Mouse (Mus musculus) pancreas, adult 10 weeks (tissue): ENCODE measurements around the gene Il23a. TPM values are rescaled to one million over a fixed set of nuclear protein-coding genes. Genes with fewer than 3 reads are reported as not detected.

ENCODE experiments used
- polyA plus RNA-seq: library from polyadenylated mRNA; stranded (reverse); fragments of 350-450 nt; fragmentation: Illumina TruSeq; extraction: RNeasy Lipid Tissue Mini Kit (QIAGEN cat#74804); gene quantifications from one replicate; pipeline ENCODE4 v1.2.3, GENCODE M21; 2015; ENCODE audit warnings: low read depth, low replicate concordance; ENCODE audit not compliant: insufficient read depth

The Il23a gene
- polyA plus RNA-seq, result not detected

DNA sequence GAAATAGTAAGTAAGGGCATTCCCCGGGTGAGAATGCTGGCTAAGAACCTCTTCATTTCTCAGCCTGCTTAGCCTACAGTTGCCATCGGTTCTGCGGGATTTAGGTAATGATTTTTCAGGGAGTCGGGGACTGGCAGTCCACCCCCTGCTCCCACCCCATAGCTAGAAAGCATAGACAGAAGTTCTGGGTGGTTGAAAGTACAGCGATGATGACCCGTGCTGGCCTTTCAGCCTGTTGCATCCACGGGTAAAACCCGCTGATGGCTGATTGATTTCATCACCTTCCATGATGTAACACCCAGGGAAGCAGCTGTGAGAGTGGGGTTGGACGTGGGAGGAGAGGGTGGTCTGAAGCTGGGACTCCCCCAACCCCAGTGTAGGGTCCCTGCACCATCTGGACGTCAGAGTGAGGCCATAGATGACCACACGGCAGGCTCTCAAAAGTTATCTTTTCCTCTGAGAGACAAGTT is at the start of gene Il23a:
Gene Il23a (minus strand): TSS at position 51 of the 470 bp plus-strand sequence.

DNA sequence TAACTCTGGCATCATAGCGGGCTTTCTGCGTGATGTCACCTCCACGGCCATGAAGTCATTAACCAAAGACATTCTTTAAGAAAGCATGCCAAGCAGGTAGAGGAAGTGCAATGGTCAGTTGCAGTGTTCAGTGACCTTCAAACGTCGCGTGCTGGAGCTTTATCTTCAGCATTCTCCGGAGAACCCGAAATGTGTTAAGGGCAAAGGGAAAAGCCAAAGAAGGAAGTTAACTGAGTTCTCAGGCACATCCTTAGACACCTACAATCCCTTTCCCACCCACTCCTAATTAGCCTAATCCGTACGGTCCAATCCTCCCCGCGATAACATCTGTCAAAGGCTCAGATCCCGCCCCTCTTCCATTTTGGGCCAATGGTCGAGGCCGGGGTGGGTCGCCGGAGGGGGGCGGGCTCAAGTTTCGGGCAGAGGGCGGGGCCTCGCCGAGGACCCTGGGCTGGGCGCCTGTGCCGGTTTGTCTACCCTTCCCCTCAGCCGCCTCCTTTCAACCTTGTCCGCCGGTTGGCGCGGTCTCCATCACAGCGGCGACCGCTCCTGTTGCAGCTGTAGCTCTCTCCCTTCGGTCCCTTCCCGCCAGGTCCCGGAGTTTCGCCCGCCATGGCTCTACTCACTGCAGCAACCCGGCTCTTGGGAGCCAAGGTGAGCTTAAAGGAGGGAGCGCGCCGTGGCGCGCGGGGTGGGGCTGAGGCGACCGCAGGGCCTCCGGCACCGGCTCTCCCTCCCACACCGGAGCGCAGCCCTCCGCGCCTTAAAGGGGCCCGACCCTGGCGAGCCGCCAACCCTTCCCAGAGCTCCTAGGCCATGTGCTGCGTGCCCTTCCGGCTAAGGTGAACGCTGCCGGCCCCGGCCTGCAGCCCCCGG is 39.0 kb upstream of the Il23a start, which contains the start of gene Cs:
Gene Cs (plus strand): TSS at position 429 of the 876 bp plus-strand sequence.

DNA sequence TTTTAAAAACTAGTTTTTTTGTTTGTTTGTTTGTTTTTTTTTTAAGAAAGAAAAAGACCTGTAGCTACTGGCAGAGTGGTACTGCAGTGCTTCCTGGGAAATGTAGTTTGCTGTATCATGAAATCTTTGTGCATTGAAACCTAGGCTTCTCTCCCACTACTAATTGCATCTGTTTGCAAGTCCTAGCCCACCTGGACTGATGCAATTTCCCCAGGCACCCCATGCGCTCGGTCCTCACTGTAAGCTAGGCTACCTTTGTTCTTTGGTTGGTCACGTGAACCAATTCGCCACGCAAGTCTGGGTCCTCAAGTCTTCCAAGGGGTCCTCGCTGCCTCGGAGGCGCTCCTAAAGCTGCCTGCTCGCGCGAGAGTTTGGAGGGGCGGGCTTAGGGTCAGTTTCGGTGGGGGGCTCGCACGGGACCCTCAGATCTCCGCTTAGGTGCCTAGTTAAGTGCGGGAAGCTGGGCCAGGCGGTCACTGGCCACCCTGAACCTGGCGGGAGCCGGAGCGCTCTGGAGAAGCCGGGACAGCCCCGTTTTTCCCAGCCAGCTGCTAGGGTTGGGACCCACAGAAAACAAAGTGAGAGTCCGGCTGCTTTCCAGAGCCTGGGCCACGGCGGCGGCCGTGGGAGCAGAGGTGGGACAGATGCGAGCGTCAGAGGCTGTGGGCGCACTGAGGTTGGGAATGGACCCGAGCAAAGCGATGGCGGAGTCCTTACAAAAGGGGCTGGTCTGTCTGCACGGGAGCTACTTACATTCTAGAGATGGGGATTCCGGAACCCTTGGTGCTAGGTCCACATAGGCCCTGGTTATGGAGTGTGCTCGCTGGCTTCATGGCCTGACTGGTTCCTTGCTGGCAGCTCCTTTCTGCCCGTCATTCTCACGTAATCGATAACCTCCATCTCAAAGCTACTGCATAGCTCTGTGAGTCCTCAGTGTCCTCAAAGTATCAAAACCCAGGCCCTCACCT is 23.9 kb upstream of the Il23a start, which contains the start of gene Cnpy2:
Gene Cnpy2 (plus strand): TSS at position 319 of the 968 bp plus-strand sequence.

DNA sequence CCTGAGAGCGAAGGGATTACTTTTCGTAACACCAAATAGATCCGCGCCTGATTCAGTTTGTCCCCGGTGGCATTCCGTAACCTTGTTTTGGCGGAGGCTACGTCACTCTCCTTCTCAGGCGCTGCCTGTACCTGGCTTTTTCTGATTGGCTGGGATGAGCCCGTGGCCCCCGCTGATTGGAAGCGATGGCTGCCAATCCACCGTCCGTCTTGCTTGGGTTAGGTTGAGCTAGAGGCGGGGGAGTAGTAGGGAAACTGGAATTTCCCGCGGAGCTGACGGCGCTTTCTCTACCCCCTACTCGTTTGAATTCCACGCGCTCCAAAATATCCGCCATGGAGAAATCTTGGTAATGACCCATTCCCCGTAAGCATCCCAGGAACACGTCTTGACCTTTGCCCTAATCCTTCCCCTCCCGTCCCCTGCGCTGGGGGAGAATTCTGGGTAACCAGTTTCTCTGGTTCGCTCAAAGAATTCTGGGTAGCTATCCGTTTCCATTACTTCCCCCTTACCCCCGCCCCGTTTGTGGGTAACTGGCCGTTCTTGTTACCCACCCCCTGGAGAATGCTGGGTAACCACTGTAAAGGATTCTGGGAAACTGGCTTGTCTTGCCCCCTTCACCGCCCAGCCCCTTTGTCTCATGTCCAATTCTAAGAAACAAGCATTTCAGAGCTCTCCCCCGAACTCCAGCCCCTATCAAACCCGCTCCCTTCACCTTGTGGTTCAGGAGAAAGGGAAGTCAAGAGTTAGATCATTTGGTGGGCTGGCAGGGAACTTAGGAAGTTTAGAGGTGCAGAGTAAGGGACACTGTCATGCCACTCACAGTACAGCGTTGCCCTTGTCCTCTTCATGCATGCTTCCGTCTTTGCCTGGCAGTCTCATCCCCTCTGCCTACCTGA is 4.8 kb upstream of the Il23a start, which contains the start of gene Pan2:
Gene Pan2 (plus strand): TSS at position 210 of the 896 bp plus-strand sequence.

DNA sequence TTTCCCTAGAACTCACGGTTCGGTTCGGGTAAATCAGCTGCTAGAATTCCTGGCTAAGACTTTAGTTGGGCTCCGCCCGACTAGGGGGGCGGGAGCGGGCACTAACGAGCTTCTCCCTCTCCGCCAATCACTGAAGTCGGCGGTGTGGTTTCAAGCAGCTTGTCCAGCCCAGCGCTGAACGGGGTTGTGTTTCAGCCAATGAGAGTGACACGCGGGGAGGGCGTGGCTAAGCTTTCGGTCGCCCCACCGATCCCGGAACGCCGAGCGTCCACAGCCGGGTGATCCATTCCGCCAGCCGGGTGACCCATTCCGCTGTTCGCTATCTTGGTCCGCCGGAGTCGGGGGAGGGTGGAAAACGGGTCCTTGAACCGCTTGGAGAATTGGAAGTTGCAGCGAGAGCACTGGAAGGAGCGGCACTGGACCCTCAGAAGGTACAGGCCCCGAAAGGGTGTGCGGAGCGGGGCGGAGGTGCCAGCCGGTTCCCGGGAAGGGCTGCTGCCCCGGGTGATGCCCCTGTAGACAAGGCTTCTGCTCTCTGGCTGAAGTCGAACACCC is 28.2 kb downstream of the Il23a start, which contains the start of gene Stat2:
Gene Stat2 (plus strand): TSS at position 273 of the 555 bp plus-strand sequence.

DNA sequence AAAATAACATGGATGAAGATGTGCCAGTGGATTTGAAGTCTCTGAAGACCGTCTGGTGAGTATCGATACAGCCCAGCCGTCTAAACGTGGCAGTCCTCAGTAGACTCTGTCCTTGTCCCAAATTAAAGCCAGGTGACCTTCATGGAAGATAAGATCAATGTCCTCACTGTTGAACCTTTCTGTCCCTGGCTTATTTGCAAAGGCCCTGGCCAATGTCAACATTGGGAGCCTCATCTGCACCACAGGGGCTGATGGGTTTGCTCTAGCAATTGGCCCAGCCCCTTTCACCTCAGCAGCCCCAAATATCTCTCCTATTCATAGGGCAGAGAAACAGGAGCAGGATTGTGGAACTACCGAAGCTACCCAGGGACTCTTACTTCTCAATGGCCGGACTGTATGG is 30.2 kb downstream of the Il23a start, which contains the start of gene Apof:
Gene Apof (plus strand): TSS at position 301 of the 400 bp plus-strand sequence.

DNA sequence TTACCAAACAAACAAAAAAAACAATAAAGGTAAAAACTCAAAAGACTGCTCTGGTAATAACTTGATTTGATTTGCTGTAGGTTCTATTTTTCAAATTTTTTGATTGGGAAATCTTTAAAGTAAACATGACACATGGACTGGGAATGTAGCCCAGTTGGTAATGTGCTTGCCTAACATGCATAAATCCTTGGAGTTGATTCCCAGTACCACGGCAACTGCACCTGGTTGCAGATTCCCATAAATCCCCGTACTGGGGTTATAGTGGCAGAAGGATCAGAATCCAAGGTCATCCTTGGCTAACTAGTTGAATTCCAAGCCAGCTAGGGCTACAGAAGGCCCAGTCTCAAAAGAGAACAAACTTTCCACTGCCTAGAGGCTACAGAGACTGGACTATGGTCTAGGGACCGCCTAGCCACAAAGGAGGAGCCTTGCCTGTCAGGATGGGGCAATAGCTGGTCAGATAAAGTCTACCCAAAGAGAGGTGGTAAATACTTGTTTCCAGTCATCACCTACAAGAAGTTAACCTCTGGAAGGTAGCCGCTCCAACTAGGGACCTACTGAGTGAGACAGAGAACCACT is 44.8 kb downstream of the Il23a start, which contains the start of gene Apon:
Gene Apon (plus strand): TSS at position 420 of the 579 bp plus-strand sequence.

Other genes starting within 250 kb of the Il23a start
- 30.4 TPM for gene Ptges3, start 239.8 kb downstream of the Il23a start, polyA plus RNA-seq
- 359 TPM for gene Atp5b, start 215.5 kb downstream of the Il23a start, polyA plus RNA-seq
- gene Baz2a, start 207.2 kb downstream of the Il23a start, polyA plus RNA-seq, result 9.4 TPM
- gene Rbms2, start 118.5 kb downstream of the Il23a start, polyA plus RNA-seq, result 11.2 TPM
- 37.5 TPM for gene Gls2, start 104.3 kb downstream of the Il23a start, polyA plus RNA-seq
- gene Spryd4, start 86.9 kb downstream of the Il23a start, polyA plus RNA-seq, result 6.0 TPM
- not detected for gene Mip, start 72.9 kb downstream of the Il23a start, polyA plus RNA-seq
- 5.8 TPM for gene Timeless, start 66.7 kb downstream of the Il23a start, polyA plus RNA-seq
- not detected for gene Apon, start 44.7 kb downstream of the Il23a start, polyA plus RNA-seq
- gene Apof, start 30.1 kb downstream of the Il23a start, polyA plus RNA-seq, result not detected
- gene Stat2, start 28.2 kb downstream of the Il23a start, polyA plus RNA-seq, result 12.1 TPM
- gene Pan2, start 4.6 kb upstream of the Il23a start, polyA plus RNA-seq, result 14.3 TPM
- gene Cnpy2, start 23.7 kb upstream of the Il23a start, polyA plus RNA-seq, result 55.2 TPM
- 18.2 TPM for gene Cs, start 39.0 kb upstream of the Il23a start, polyA plus RNA-seq
- gene Coq10a, start 70.2 kb upstream of the Il23a start, polyA plus RNA-seq, result 21.3 TPM
- 5.5 TPM for gene Ankrd52, start 78.4 kb upstream of the Il23a start, polyA plus RNA-seq
- 127 TPM for gene Slc39a5, start 102.5 kb upstream of the Il23a start, polyA plus RNA-seq
- 17.0 TPM for gene Nabp2, start 112.7 kb upstream of the Il23a start, polyA plus RNA-seq
- gene Rnf41, start 112.9 kb upstream of the Il23a start, polyA plus RNA-seq, result 6.6 TPM
- 24.6 TPM for gene Smarcc2, start 160.5 kb upstream of the Il23a start, polyA plus RNA-seq
- 403 TPM for gene Myl6, start 195.4 kb upstream of the Il23a start, polyA plus RNA-seq
- not detected for gene Myl6b, start 199.9 kb upstream of the Il23a start, polyA plus RNA-seq
- 15.7 TPM for gene Esyt1, start 227.1 kb upstream of the Il23a start, polyA plus RNA-seq
- 2.5 TPM for gene Zc3h10, start 249.0 kb upstream of the Il23a start, polyA plus RNA-seq